Mouse (Mus musculus): Measurements from ENCODE around the gene Ldhal6b.

Ldhal6b gene

DNA sequence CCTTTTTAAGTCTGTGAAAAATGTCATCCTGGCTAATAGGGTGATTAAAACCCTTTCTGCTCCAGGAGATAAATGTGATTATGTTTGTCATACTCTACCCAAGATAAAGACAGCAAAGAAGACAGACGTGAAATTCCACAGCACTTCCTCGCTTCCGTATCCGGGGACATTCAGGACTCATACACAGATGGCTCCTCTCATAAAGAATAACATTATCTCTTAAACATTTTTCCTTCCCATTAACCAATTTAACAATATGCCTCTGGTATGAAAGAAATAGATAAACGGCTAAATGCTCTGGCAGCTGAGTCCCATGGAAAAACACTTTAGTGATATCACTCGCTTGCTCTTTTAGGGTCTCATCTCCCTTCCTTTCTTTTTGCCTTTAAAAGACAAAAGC is 11.5 kb downstream of the Ldhal6b start:
- DNase-seq = no peak

DNA sequence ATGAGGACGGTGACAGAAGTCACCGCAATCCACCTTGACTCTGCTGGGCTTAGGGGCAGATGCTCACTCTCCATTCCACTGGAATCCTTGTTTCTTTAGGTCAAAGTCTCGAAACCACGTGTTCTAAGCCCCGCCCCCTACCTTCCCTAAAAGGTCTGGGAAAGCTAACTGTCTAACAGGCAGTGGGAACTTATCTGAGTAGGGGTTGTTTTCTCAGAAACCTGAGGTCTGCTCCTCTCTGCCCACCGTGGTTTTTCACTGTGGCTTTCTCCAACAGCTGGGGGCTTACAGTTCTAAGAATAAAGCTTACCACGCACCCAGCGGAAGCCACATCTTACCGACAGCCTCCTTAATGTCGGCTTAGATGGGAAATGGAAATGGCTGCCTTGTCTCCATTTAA is 12.0 kb downstream of the Ldhal6b start:
- DNase-seq = no peak

DNA sequence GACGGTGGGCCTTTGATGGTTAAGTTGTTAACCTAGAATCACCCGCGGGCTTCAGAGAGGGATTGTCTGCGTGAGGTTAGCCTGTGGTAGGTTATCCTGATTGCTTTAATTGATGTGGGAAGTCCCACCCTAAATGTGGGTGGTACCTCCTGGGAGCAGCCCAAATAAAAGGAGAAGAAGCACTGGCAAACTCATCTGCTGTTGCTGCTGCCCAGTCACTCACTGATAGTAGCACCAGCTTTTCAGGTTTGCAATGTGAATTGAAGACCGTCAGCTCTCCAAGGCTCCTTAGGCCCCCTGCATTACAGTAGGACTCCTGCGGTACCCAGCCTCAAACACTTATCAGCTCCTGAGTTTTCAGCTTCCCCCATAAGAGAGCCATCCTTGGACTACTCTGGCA is 14.7 kb downstream of the Ldhal6b start:
- no peak for DNase-seq

DNA sequence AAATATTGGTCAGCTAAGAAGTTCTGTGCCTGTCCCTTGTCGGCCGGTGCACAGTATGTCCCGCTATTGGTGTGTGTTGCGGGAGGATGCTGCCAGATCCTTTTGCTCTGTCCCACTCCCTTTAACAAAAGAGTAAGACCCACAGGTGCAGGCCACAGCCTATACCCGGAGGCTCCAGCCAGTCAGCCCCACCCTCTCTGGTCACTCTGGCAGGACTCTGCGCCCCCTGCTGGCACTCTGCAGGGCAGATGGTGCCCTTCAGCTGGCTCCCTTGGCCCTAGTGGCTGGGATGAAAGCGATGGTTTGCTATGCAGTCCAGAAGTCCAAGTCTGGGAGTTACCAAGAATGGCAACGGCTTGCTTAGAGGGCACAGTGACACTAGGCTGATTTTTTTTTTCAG is 15.9 kb downstream of the Ldhal6b start:
- DNase-seq = peak; percentile 90

DNA sequence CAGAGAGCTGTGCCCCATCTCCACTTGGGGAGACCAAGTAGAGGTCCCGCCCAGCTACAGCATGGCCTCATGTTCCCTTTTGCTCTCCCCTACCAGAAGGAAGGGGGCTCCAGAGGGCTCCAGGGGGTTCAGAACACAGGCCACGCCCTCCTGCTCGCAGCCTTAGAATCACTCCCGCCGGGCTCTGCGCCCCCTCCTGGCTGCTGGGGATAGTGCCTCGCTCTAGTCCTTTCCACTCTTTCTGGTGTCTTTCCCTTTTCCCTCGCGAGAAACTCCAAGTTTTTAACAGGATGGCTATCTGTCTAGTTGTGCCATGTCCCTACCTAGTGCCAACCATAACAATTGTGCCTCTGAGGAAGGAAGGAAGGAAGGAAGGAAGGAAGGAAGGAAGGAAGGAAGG is 16.5 kb downstream of the Ldhal6b start:
- peak; percentile 65 for DNase-seq

DNA sequence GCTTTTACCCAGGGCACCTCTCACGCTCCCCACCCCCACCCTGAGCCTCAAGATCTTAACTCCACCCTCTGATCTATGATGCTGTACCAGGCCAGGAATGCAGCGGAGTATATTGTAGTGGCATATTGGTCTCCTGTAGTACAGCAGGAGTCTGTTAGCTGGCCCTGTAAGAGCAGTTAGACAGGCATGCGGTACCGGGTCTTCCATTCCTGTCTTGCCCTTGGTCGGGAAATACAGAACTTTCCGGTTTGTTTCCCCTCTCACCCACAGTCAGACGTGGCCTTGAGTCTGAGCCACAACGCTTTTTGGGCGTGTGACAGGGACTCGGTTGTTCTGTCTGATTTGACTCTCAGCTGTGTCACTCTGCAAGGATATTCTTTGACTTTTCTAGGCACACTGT is 17.3 kb downstream of the Ldhal6b start:
- DNase-seq = no peak

DNA sequence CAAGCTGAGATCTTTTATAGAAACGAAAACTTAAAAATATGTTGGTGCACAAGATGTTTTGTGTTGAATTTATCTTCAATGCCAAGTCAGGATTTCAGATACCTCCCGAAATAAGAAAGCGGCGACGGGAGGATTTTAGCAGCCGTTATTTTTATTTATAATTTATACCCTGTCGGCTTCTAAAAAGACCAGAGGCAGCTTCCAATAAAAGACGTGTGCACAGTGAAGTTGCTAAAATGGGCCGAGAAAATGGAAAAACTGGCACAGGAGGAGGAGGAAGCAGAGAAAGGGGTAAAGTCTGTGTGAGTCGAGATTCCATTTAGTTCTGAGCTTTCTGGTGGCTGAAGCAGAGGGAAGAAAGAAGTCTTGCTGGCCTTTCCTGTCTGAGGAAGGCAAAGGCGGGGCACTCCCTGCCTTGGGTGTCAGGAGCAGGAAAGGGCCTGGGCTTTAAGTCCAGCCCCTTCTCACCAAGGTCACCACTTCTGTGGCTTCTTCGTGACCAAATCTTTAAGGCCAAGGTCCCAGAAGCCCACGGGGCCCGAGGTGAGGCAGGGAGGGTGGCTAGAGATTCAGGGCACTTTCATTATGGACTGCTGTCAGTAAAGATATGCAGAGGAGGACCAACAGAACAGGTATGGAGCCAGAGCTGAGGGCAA is 18.0 kb downstream of the Ldhal6b start:
- DNase-seq = no peak

DNA sequence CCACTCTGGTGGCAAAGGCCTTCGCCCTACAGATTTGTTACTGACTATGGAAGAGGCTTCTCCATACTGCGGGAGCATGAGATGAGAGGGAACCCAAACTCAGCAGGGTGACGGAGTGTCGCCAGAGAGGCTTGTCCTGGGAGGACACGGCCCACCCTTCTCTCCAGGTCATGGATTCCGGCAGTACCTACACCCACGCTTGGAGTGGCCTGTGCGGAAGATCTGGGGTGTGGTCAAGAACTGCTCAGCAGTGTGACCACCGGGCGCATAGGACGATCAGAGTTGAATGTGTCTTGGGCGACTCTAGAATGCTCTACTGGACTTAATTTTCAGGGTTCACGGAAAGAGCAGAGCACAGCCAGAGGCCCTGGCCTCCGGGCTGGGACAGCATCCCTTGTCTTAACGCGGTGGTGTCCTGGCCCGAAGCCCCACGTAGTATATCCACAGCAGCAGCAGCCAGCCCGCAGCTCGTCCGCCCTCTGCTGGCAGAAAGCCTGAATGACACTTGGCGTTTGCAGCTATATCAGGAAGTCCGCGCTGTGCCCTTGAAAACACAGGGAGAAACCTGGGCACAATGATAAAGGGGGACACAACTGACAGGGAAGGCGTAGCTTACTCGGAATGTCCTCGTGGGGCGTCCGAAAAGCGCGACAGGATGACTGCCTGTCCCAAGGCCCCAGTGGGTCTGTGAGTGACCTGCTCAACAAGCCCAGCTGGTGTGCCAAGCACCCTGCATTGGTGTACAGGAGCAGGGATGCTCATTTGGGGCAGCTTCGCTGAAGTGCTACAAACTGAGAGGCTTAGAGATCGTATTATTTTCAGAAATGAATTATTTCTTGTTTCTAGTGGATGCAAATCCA is 21.2 kb downstream of the Ldhal6b start:
- DNase-seq = peak; percentile 87

DNA sequence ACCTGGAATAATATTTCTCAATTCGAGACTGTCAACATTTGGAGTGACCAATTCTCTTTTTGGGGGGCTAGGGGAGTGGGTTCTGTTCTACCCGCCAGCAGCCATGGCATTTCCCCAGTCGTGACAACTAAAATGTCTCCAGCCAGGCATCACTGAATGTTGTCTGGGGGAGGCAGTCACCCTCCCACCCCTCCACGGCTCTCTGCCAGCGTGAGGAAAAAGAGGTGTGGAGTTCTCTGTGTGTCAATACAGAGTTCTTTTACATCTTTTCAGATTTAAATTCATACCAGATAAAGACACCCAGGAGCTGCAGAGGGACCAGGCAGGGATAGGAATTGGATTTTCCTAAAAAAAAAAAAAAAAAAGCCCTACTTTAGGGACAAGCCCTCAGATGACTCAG is 22.4 kb downstream of the Ldhal6b start:
- DNase-seq = no peak

DNA sequence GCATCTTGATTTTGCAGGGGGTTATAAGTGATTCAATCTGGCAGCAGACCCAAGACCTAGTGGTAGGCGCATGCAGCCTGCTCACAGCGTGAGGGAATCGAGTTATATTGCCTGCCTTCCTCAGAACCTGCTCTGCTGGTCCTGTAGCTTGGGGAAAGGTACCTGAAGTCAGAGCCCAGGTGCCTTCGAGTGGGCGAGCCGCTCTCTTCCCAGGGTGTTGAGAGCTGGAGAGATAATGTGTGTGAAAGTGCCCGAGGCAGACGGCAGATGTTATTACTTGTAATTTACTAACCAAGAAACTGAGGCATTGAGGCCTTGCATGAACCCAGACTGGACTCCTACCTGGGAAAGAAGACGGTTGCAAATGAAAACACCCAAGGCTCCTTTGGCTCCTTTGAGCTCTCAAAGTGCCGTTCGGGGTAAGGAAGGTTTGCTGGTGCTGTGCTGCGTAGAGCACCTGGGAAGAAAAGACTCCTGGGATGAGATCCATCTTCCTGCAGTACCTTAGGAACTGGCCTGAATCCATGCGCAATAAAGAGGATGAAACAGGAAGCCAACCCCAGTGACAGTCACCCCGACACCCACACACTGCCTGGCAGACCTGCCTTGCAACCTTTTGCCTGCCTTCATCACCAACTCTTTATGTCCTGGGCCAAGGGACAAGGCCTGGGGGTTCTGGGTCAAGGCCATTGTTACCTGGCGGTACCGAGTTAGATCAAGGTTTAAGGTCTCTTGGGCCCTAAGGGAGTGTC is 22.9 kb downstream of the Ldhal6b start:
- DNase-seq = no peak

DNA sequence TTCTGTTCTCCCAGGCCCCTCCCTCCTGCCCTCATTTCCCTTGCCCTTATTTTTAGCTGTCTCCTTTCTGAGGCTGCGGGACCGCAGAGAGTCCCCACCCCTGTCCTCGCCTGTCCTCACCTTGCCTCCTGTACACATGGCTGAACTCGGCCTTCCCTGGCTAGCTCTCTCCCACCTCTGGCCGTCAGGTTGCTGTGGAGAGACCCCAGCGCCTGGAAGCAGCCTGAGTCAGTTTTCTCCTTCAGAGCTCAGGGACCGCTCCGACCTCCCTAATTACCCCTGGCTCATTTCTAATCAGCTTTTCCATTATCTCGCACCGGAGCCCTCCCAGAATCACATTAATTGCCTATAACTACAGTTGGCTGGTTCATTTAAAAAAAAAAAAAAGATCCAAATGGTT is 27.9 kb downstream of the Ldhal6b start:
- no peak for DNase-seq

DNA sequence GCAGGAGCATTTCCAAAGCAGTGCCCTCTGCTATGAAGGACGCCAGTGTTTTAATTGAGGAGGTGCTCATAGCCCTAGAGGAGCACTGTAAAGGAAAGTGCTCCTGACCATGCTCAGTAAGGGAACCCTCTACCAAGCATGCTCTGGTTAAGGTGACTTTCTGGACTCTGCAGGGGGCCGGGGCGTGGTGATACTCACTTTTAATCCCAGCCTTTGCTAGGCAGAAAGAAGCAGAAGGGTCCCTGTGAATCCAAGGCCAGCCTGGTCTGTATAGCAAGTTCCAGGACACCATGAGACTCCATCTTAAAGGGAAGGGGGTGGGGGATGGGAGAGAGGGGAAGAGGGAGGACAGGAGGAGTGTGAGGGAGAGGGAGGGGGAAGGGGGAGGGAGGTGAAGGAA is 30.2 kb downstream of the Ldhal6b start:
- DNase-seq = no peak

DNA sequence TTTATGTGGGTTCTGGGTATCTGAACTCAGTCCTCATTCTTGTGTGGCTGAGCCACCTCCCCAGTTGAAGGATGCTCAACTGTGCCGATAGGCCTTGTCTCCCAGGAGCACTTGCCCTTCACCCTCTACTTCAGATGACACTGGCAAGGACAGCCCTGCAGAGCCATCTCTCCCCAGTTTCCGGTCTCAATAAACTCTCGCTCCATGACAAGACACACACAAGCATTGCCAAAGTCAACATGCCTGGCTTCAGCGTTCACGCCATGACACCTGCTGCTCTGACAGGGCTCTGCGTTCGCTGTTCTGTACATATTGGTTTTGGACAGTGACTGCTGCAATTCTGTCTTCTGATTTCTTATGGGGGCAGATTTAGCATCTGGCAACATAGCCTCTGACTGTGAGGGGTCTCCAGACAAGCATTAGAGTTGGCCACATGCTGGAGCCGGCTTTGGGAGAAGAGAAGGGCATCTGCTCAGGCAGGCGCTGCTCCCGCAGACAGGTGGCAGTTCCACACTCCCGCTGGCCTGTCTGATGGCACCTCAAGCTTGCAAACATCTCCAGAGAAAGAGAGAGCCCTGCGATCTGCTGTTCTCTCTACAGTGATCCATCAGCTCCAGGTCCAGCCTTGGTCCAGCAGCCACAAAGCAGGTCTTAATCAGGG is 31.6 kb downstream of the Ldhal6b start:
- peak; percentile 88 for DNase-seq

DNA sequence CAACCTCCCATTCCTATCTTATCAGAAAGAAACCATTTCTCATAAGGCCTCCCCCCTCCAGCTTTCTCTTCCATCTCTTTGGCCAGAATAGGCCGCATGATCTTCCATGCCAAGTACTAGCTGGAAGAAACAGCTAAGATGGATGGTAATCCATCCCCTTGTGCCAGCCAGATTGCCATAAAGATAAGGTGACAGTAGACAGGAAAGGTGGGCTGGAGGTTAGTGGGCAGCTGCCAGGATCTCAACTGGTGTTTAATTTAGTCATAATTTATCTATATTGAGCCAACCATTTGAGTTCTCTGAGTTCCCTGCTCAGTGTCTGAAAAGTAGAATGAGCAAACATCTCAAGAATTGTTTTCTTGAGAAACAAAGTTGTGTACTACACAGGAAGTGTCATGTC is 32.9 kb downstream of the Ldhal6b start:
- DNase-seq = no peak

DNA sequence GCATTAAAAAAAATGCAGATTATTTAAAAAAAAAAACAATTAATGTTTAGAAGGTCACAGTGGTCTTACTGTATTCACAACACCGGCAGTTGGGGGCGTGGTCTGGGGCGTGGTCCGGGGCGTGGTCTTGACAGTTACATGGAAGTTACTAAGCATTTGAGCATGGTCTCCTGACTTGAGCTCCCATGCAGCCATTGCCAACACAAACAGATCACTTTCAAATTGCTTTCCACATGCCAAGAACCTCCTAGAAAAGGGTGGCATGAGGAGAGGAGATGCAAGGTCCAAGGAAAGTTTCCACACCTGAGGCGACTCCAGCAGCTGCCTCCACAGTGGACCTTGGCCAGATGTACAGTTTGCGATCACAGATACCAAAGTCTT is 40.6 kb downstream of the Ldhal6b start:
- DNase-seq = no peak

DNA sequence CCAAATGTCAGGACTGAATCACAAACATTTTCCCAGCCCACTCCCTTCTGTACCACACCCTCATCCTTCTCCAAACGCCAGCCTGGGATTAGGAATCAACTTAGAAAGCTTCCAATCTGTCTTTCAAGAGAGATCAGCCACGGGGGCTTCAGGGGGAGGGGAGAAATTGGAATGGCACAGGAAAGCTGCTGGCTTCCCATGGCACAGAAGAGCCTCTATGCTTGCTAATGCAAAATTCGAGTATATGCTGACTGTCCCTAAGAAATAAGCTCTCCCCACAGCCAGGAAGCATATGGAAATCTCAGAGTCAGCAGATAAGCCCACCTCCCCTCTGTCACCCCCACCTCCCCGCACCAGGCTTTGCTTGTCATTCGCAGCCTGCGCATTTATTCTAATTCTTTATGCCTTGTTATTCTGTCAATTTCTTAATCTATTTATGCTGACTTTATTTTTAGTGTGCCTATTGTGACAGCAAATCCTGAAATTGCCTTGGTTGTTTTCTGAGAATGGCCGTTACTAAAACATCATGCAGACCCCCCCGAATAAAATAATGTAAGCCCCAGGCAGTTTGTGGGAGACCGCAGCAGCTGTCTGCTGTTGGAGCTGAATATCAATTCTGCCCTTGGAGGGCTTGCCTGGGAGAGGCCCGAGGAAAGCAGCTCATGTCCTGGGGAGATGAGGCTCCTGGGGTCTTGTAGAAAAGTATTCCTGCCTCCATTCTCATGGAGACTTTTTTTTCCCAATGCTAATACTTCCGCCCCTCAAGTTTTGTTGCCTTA is 41.2 kb downstream of the Ldhal6b start:
- DNase-seq = no peak

DNA sequence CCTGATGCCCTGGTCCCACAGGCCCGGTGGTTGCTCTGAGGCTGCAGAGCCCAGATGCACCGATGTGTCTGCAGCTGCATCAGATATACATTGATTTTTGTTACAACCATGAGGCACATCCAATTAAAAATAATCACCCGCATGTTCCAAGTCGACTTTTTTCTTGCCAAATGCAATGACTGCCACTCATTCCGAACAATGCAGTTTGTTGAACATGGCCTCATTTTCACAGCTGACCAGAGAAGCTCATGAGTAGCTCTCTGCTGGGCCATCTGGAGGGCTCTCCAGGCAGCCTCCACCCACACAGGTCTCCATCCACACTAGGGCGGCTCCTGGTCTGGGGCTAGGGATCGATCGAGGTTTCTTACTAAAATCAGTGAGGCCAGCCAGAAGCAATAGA is 45.6 kb downstream of the Ldhal6b start:
- DNase-seq = peak; percentile 74

DNA sequence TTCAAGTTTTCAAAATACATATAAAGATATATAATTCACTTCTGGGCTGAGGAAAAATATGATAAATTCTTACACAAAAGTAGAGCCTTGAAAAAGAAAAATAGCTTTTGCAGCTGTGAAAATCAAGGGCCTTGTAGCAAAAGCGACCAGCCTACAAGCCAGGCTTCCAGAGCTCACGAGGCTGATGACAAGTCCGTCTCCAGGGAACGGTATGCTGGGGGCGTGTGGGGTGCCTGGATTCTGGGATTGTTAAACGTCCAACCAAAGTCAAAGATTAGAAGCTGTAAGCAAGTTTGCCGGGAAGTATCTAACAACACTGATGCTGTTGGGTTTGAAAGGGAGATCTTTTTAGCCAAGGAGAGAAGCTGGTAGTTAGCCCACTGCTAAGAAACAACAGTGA is 47.0 kb downstream of the Ldhal6b start:
- DNase-seq = no peak

DNA sequence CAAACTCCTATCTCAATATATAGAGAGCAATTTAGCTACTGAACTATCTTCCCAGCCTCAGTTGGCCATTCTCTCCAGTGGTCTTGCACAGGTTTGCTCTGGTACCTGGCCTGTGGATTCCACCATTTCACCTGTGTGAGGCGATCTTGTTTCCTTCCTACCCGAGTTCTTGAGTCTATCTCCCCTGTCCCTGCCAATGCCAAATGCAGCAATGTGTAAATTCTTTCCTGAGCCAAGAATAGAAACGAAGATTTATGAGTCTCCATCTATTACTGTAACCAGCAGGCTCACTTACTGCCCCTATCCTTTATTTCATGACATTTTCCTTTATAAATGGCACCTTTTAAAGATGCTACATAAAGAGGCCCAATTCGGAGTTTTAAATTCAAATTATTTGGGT is 47.5 kb downstream of the Ldhal6b start:
- DNase-seq = no peak

Measured in cerebellum, adult 9-11 months (tissue).